Mouse (Mus musculus) liver, embryonic 15.5 days (tissue): ENCODE measurements around the gene Elfn1. TPM values are rescaled to one million over a fixed set of nuclear protein-coding genes. Genes with fewer than 3 reads are reported as not detected.
"Not testable (repeated sequence)": the region's sequence is repeated elsewhere in the genome, so short reads cannot be mapped to it uniquely, and the experiment has no call there.

Experiments
- ATAC-seq: fragments of 200-750 bp; cut with Nextera tagmentation; 2 replicates; pipeline ENCODE4 v1.8.0; 2017; ENCODE audit warnings: moderate number of reproducible peaks, mild to moderate bottlenecking, moderate library complexity; ENCODE audit not compliant: insufficient read depth
- H3K27ac ChIP-seq: fragments of 300-500 bp; sonication (generic); replicated peaks from 2 replicates; pipeline ENCODE4 v1.5.1; 2015; ENCODE audit warnings: mild to moderate bottlenecking, inconsistent platforms
- H3K27me3 ChIP-seq: fragments of 300-500 bp; sonication (generic); 2 replicates; pipeline ENCODE4 v1.6.1; 2015; ENCODE audit warnings: mild to moderate bottlenecking, inconsistent platforms
- H3K36me3 ChIP-seq: fragments of 300-500 bp; sonication (generic); replicated peaks from 2 replicates; pipeline ENCODE4 v1.6.1; 2015; ENCODE audit warnings: moderate library complexity, mild to moderate bottlenecking, inconsistent platforms
- H3K4me1 ChIP-seq: fragments of 300-500 bp; sonication (generic); replicated peaks from 2 replicates; pipeline ENCODE4 v1.6.1; 2015; ENCODE audit warnings: inconsistent platforms
- H3K4me2 ChIP-seq: fragments of 300-500 bp; sonication (generic); 2 replicates; pipeline ENCODE4 v1.6.1; 2015; ENCODE audit warnings: moderate library complexity, mild to moderate bottlenecking, inconsistent platforms
- H3K4me3 ChIP-seq: fragments of 300-500 bp; sonication (generic); replicated peaks from 2 replicates; pipeline ENCODE4 v1.5.1; 2015; ENCODE audit warnings: mild to moderate bottlenecking, inconsistent platforms
- H3K9ac ChIP-seq: fragments of 300-500 bp; sonication (generic); 2 replicates; pipeline ENCODE4 v1.6.1; 2015; ENCODE audit warnings: moderate library complexity, mild to moderate bottlenecking, inconsistent platforms
- H3K9me3 ChIP-seq: fragments of 300-500 bp; sonication (generic); replicated peaks from 2 replicates; pipeline ENCODE4 v1.6.1; 2016; ENCODE audit warnings: inconsistent platforms
- WGBS: fragments of 180-500 bp; shearing (Covaris S2); methylation state at CpG from one replicate; pipeline ENCODE4 v1.1.7; 2015; ENCODE audit warnings: mixed read lengths; ENCODE audit not compliant: insufficient replicate concordance; 5-methylcytosine and 5-hydroxymethylcytosine counted together
- polyA plus RNA-seq: library from polyadenylated mRNA; unstranded; fragments of >200 nt; fragmentation: Nextera tagmentation; extraction: Ambion mirVana; gene quantifications from 2 replicates; pipeline ENCODE4 v1.2.1, GENCODE M21; 2015

Gene Elfn1
- polyA plus RNA-seq, 1 experiment from 2014 or later, result 0.02 TPM

DNA sequence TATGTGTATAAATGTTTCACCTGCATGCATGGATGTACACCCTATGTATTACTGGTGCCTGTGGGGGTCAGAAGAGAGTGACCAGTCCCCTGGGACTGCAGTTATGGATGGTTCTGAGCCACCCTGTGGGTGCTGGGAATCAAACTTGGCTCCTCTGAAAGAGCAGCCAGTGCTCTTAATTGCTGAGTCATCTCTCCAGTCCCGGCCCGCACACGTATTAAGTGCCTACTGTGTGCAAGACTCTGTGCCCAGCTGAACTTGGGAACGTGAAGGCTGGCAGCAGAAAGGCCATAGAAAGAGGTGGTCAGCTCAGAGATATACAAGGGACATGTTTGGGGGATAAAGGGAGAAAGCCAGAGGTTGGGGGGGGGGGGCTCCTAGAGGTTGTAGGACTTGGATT, 68.8 kb downstream of the Elfn1 start:
- 51% methylated on average over 4 of the region's 4 CpGs for WGBS
- H3K4me2 ChIP-seq, result no peak overlapping the region
- H3K4me3 ChIP-seq, result no peak overlapping the region
- H3K9me3 ChIP-seq, result no peaks in the 10 kb centered on the region
- H3K27me3 ChIP-seq, result peaks cover 26% of the 10 kb centered on the region
- H3K36me3 ChIP-seq, result no peaks in the 10 kb centered on the region
- no peak for ATAC-seq
- H3K4me1 ChIP-seq, result no peaks in the 10 kb centered on the region
- H3K9ac ChIP-seq, result no peak overlapping the region
- H3K27ac ChIP-seq, result no peak overlapping the region

DNA sequence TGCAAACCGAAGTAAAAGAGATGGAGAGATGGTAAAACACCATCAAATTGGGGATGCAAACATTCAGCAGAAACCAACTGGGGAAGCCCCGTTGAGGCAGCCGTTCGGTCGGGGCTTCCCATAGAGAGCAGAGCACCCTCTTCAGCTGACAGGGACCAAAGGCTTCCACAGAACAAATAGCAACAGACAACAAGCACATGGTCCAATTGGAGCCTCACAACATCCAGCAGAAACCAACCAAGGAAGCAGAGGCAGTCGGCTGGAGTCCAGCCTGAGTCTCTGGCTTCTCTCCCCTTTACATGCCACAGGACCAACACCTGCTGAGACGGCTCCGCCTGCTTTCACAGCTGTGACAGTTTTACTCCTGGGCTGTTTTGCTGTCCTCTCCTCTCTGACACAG, 69.7 kb downstream of the Elfn1 start:
- no peak for ATAC-seq
- no peak overlapping the region for H3K4me2 ChIP-seq
- H3K36me3 ChIP-seq, result no peaks in the 10 kb centered on the region
- H3K27ac ChIP-seq, result no peak overlapping the region
- H3K27me3 ChIP-seq, result peaks cover 19% of the 10 kb centered on the region
- H3K4me1 ChIP-seq, result no peaks in the 10 kb centered on the region
- 32% methylated on average over 8 of the region's 8 CpGs for WGBS
- no peak overlapping the region for H3K9ac ChIP-seq
- no peak overlapping the region for H3K4me3 ChIP-seq
- no peaks in the 10 kb centered on the region for H3K9me3 ChIP-seq

DNA sequence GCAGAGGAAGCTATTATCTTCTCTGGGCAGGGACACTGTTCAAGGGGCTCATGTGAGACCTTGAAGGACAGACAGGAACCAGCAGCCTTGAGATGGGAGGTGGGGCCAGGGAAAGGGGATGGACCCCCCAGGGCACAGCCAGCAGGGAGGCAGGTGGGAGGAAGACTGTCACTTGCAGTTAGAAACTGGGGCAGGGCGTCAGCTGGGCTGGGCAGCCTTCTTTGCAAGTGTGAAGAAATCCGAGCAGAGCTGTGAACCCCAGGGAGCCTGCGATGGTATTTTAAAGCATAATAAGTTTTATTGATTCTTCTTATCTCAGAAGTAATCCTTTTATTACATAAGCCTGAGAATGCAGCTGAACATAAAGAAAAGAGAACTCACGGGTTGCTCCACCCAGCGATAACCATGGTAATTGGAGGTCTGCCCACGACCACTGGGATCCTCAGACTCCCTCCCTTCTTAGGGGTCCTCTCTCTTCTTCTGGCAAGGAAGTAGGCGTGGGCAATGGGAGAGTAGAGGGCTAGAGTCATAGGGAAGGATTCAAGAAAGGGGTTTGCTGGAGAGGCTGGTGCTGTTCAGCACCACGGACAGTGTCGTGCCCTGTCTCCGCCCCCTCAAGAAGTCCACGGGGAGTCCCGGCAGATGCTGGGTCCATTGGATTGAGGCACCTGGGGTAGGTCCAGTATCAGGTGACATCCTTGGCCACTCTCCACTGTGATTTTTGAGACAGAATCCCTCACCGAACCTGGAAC, 71.0 kb downstream of the Elfn1 start:
- no peak overlapping the region for H3K4me2 ChIP-seq
- no peak overlapping the region for H3K27ac ChIP-seq
- peaks cover 9% of the 10 kb centered on the region for H3K27me3 ChIP-seq
- H3K36me3 ChIP-seq, result no peaks in the 10 kb centered on the region
- H3K9ac ChIP-seq, result no peak overlapping the region
- 3% methylated on average over 13 of the region's 13 CpGs for WGBS
- H3K9me3 ChIP-seq, result no peaks in the 10 kb centered on the region
- no peak overlapping the region for H3K4me3 ChIP-seq
- ATAC-seq, result no peak
- no peaks in the 10 kb centered on the region for H3K4me1 ChIP-seq

DNA sequence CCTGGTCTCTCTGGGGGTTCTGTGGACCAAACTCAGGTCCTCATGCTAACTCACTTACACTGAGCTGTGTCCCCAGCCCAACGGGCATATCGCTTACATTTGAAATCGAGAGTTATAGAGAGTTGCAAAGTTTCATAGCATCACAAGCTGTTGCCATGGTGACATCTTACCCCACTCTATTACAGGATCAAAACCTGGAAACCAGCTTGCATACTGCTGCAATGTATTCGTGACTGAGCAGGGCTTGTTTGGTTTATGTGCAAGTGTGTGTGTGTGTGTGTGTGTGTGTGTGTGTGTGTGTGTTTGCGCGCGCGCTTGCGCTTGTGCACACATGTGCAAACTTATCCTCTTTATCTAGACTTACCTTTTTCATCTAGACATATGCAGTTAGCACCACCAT, 71.6 kb downstream of the Elfn1 start:
- no peak overlapping the region for H3K4me2 ChIP-seq
- H3K9ac ChIP-seq, result no peak overlapping the region
- H3K27ac ChIP-seq, result no peak overlapping the region
- no peaks in the 10 kb centered on the region for H3K9me3 ChIP-seq
- WGBS, result 77% methylated on average over 9 of the region's 9 CpGs
- H3K4me3 ChIP-seq, result no peak overlapping the region
- H3K36me3 ChIP-seq, result no peaks in the 10 kb centered on the region
- H3K4me1 ChIP-seq, result no peaks in the 10 kb centered on the region
- H3K27me3 ChIP-seq, result peaks cover 13% of the 10 kb centered on the region
- no peak for ATAC-seq

DNA sequence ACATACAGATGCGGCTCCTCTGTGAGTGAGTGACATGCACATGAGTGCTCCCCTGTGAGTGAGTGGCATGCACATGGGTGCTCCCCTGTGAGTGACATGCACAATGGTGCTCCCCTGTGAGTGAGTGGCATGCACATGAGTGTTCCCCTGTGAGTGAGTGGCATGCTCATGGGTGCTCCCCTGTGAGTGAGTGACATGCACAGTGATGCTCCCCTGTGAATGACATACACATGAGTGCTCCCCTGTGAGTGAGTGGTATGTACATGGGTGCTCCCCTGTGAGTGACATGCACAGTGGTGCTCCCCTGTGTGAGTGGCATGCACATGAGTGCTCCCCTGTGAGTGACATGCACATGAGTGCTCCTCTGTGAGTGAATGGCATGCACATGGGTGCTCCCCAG, 74.2 kb downstream of the Elfn1 start:
- Histone ChIP-seq H3K27ac (no peak overlapping the region), H3K9ac (no peak overlapping the region), H3K4me3 (no peak overlapping the region), H3K4me1 (no peaks in the 10 kb centered on the region), H3K27me3 (peaks cover 14% of the 10 kb centered on the region), H3K9me3 (no peaks in the 10 kb centered on the region), H3K4me2 (no peak overlapping the region), H3K36me3 (no peaks in the 10 kb centered on the region)
- 82% methylated on average over 1 of the region's 1 CpGs for WGBS
- no peak for ATAC-seq

DNA sequence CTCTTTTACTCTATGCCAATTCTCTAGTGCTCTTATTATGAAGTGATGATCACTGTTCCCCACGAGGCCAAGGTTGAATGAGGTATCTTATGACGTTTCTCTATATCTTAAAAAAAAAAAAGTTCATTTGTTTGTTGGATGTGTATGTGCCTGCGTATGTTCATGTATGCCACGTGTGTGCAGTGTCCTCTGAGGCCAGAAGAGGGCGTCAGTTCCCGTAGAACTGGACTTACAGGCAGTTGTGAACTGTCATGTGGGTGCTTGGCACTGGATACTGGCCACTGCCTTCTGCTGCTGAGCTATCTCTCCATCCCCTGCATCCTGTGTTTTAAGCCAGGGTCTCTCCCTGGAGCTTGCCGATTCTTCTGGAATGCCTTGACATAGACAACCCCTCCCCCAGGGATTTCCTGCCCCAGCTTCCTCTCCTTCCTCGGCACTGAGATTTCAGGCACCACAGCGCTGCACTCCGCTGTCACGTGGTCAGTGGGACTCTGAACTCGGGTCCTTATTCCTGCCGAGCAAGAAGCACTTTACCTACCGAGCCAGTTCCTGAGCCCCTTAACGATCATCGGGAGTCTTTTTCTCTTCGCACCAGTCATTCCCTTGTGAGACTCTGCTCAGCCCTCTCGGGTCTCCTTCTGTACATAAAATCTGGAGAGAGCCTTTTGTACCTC, 77.5 kb downstream of the Elfn1 start:
- H3K4me3 ChIP-seq, result no peak overlapping the region
- H3K36me3 ChIP-seq, result no peaks in the 10 kb centered on the region
- no peak overlapping the region for H3K27ac ChIP-seq
- H3K27me3 ChIP-seq, result peaks cover 12% of the 10 kb centered on the region; the same call in 1 of the 2 replicates
- no peak for ATAC-seq
- WGBS, result 27% methylated on average over 18 of the region's 18 CpGs
- H3K9me3 ChIP-seq, result no peaks in the 10 kb centered on the region
- H3K9ac ChIP-seq, result no peak overlapping the region
- H3K4me2 ChIP-seq, result no peak overlapping the region
- H3K4me1 ChIP-seq, result no peaks in the 10 kb centered on the region

DNA sequence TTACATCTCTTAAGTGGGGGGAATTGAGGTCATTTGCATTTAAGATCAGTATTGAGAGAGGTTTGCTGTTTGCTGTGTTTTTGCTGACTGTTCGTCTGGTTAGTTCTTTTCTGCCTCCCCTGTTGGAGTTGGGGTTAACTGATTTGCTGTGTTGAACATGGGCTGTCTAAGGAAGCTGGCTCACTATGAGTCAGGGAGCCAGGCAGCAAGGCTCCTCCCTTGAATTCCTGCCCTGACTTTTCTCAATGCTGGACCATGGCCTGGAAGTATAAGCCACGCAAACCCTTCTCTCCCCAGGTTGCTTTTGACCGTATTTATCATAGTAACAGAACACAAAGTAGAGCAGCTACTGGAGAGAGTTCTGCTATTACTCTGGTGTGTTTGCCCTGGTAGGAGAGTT, 83.8 kb downstream of the Elfn1 start:
- 69% methylated on average over 3 of the region's 3 CpGs for WGBS
- Histone ChIP-seq H3K27ac (no peak overlapping the region), H3K4me2 (no peak overlapping the region), H3K4me3 (no peak overlapping the region), H3K27me3 (peaks cover 4% of the 10 kb centered on the region; the same call in 1 of the 2 replicates), H3K9ac (no peak overlapping the region), H3K9me3 (no peaks in the 10 kb centered on the region), H3K4me1 (no peaks in the 10 kb centered on the region), H3K36me3 (no peaks in the 10 kb centered on the region)
- ATAC-seq, result no peak

DNA sequence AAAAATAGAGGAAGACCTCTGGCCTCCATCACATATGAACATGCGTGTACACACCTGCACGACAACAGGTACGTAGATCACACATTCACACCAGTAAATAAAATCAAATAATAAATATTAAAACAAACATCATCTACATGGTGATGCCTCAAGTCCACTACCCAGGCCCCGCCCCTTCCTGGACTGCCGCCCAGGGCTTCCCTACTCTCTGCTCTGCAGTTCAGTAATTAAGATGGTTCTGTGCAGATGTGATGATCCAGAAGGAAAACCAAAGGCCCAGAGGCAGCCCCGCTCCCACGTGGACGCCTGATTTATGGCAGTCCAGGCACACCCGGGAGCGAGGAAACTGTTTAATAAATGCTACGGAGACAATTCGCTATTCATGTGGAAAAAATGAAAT, 90.6 kb downstream of the Elfn1 start:
- H3K9ac ChIP-seq, H3K9me3 ChIP-seq, H3K4me2 ChIP-seq, H3K36me3 ChIP-seq, H3K27ac ChIP-seq, H3K4me1 ChIP-seq, H3K27me3 ChIP-seq, H3K4me3 ChIP-seq, ATAC-seq: not testable (repeated sequence)
- WGBS, result 68% methylated on average over 12 of the region's 12 CpGs

DNA sequence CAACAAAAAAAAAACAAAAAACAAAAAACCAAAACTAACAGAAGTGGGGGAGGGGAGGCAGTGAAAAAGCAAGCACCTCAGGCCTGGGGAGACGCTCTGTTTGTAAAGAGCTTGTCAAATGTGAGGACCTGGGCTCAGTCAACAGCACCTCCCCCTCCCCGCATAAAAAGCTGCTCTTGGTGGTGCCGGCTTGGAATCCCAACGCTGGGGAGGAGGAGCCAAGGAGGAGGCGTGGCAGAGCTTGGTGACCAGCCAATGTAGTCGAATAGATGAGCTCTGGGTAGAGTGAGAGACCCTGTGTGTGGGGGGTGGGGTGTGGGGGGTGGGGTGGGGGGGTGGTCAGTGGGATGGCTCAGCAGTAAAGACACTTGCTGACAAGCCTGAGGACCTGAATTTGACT, 91.2 kb downstream of the Elfn1 start:
- Histone ChIP-seq H3K4me1 (no peaks in the 10 kb centered on the region), H3K4me3 (no peak overlapping the region), H3K27me3 (no peaks in the 10 kb centered on the region), H3K27ac (no peak overlapping the region), H3K36me3 (no peaks in the 10 kb centered on the region), H3K9me3 (no peaks in the 10 kb centered on the region), H3K4me2 (no peak overlapping the region), H3K9ac (no peak overlapping the region)
- ATAC-seq, result no peak
- 29% methylated on average over 6 of the region's 6 CpGs for WGBS

DNA sequence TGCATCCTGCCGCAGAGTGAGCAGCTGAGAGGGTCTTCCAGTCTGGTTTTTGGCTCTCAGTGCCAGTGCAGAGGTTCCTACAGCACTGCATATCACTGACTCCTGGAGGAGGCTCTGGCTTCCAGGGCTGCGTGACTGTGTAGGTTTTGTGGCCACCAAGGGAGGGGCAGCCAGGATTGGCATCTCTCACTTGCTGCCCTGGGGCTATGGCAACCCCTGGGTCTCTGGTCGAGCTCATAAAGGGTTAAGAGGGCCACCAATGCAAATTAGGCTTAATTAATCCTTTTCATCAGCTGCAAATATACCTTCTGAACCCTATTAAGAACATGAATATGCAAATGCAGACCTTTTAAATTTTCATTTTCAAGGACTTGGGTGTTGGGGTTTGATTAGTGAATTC, 94.8 kb downstream of the Elfn1 start:
- no peak overlapping the region for H3K9ac ChIP-seq
- no peaks in the 10 kb centered on the region for H3K4me1 ChIP-seq
- H3K36me3 ChIP-seq, result no peaks in the 10 kb centered on the region
- H3K9me3 ChIP-seq, result no peaks in the 10 kb centered on the region
- no peak overlapping the region for H3K4me3 ChIP-seq
- no peak overlapping the region for H3K4me2 ChIP-seq
- H3K27me3 ChIP-seq, result no peaks in the 10 kb centered on the region
- no peak overlapping the region for H3K27ac ChIP-seq
- ATAC-seq, result no peak
- WGBS, result 58% methylated on average over 3 of the region's 3 CpGs

DNA sequence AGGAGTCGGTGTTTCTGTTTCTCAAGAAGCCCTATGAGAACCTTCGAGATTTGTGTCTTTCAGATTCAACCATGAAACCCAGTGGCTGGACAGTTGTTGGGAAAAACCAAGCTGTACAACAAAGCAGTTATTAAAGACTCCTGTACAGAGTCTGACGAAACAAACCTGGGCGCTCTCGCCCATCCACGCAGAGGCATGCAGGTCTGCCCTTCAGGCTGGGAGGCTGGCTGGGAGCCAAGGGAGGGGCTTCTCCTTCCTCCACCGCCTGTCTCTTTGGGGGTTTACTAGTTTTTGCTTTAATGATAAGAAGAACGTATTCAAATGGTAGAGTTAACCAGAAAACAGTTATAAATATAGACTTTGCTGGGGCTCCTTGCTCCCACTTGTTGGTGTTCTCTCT, 99.1 kb downstream of the Elfn1 start:
- 75% methylated on average over 8 of the region's 8 CpGs for WGBS
- H3K27me3 ChIP-seq, result no peaks in the 10 kb centered on the region
- H3K4me3 ChIP-seq, result no peak overlapping the region
- no peaks in the 10 kb centered on the region for H3K9me3 ChIP-seq
- no peak overlapping the region for H3K4me2 ChIP-seq
- H3K36me3 ChIP-seq, result no peaks in the 10 kb centered on the region
- no peak overlapping the region for H3K27ac ChIP-seq
- H3K9ac ChIP-seq, result no peak overlapping the region
- no peaks in the 10 kb centered on the region; the same call in 1 of the 2 replicates for H3K4me1 ChIP-seq
- no peak for ATAC-seq
